8 mouse cellular contexts compared by ENCODE assay signal in genomic region chr2:130629839-130630203, GRCm38 (mm10). TPM values are rescaled to one million over a fixed set of nuclear protein-coding genes. Genes with fewer than 3 reads are reported as not detected.
DNase-seq lines count a peak whose midpoint lies in the region; ATAC-seq lines count a peak whose summit lies in the region.

Fastkd5 (minus strand) TSS chr2:130630027.
Ubox5 (minus strand) TSS chr2:130630038.

- H3K4me1 ChIP-seq in forebrain, embryonic 10.5 days: peaks cover 46% of the 10 kb centered on the region
- H3K4me1 ChIP-seq in heart, embryonic 15.5 days (replicated peaks): peaks cover 18% of the 10 kb centered on the region
- H3K4me1 ChIP-seq in liver, embryonic 15.5 days (replicated peaks): peaks cover 28% of the 10 kb centered on the region
- H3K4me1 ChIP-seq in neural tube, embryonic 12.5 days: peaks cover 12% of the 10 kb centered on the region

- peak; percentile 86 for DNase-seq in c-Kit-positive CD71-negative TER-119-negative erythroid progenitor cells, embryonic 14.5 days (ENCODE audit: low read depth)
- peak; percentile 86 for DNase-seq in forebrain, embryonic 10.5 days (ENCODE audit: extremely low spot score, low spot score)
- peak; percentile 94 to 97 for DNase-seq in kidney, postnatal 25 days
- peak; percentile 87 for DNase-seq in telencephalon, adult 2 months (ENCODE audit: low read depth, low spot score)

- H3K9me3 ChIP-seq in forebrain, embryonic 10.5 days: no peaks in the 10 kb centered on the region
- H3K9me3 ChIP-seq in heart, embryonic 15.5 days (replicated peaks): no peaks in the 10 kb centered on the region
- no peaks in the 10 kb centered on the region for H3K9me3 ChIP-seq in liver, embryonic 15.5 days (replicated peaks)
- H3K9me3 ChIP-seq in neural tube, embryonic 12.5 days: no peaks in the 10 kb centered on the region

- H3K4me2 ChIP-seq in heart, embryonic 15.5 days: peak within 1 kb of the TSS; percentile 79
- peak within 1 kb of the TSS; percentile 85 for H3K4me2 ChIP-seq in liver, embryonic 15.5 days
- H3K4me2 ChIP-seq in neural tube, embryonic 12.5 days (replicated peaks): peak within 1 kb of the TSS; percentile 88

- H3K36me3 ChIP-seq in forebrain, embryonic 10.5 days (replicated peaks): peaks cover 36% of the 10 kb centered on the region
- peaks cover 12% of the 10 kb centered on the region for H3K36me3 ChIP-seq in heart, embryonic 15.5 days
- peaks cover 23% of the 10 kb centered on the region for H3K36me3 ChIP-seq in liver, embryonic 15.5 days (replicated peaks)
- H3K36me3 ChIP-seq in neural tube, embryonic 12.5 days: peaks cover 21% of the 10 kb centered on the region

- peak; percentile 93 for ATAC-seq in CD4-positive, CD25-positive, alpha-beta regulatory T cell, adult 4 months
- peak; percentile 74 for ATAC-seq in heart, embryonic 15.5 days (replicated peaks; ENCODE audit: insufficient number of reproducible peaks, insufficient read depth, low FRiP score, low read depth)
- ATAC-seq in liver, embryonic 15.5 days (ENCODE audit: insufficient read depth): peak; percentile 84
- peak; percentile 86 for ATAC-seq in neural tube, embryonic 12.5 days (ENCODE audit: low FRiP score, low read depth)

- H3K27me3 ChIP-seq in forebrain, embryonic 10.5 days (ENCODE audit: poor library complexity, severe bottlenecking): peaks cover 36% of the 10 kb centered on the region
- H3K27me3 ChIP-seq in heart, embryonic 15.5 days: peaks cover 24% of the 10 kb centered on the region
- H3K27me3 ChIP-seq in liver, embryonic 15.5 days: peaks cover 33% of the 10 kb centered on the region
- H3K27me3 ChIP-seq in neural tube, embryonic 12.5 days (replicated peaks): peaks cover 13% of the 10 kb centered on the region

- H3K9ac ChIP-seq in heart, embryonic 15.5 days: peak within 1 kb of the TSS; percentile 85
- peak within 1 kb of the TSS; percentile 80 for H3K9ac ChIP-seq in liver, embryonic 15.5 days
- peak within 1 kb of the TSS; percentile 88 for H3K9ac ChIP-seq in neural tube, embryonic 12.5 days

- peak within 1 kb of the TSS; percentile 84 for H3K4me3 ChIP-seq in forebrain, embryonic 10.5 days
- H3K4me3 ChIP-seq in heart, embryonic 15.5 days: peak within 1 kb of the TSS; percentile 90
- H3K4me3 ChIP-seq in liver, embryonic 15.5 days (replicated peaks): peak within 1 kb of the TSS; percentile 83
- H3K4me3 ChIP-seq in neural tube, embryonic 12.5 days: peak within 1 kb of the TSS; percentile 86

- 1% methylated on average over 25 of the region's 25 CpGs for WGBS in forebrain, embryonic 10.5 days
- WGBS in heart, embryonic 15.5 days: under 1% methylated on average over 25 of the region's 25 CpGs
- WGBS in liver, embryonic 15.5 days (ENCODE audit: insufficient replicate concordance): under 1% methylated on average over 25 of the region's 25 CpGs
- under 1% methylated on average over 25 of the region's 25 CpGs for WGBS in neural tube, embryonic 12.5 days

- H3K27ac ChIP-seq in forebrain, embryonic 10.5 days: peak within 1 kb of the TSS; percentile 90
- peak within 1 kb of the TSS; percentile 67 for H3K27ac ChIP-seq in heart, embryonic 15.5 days
- peak within 1 kb of the TSS; percentile 80 for H3K27ac ChIP-seq in liver, embryonic 15.5 days (replicated peaks)
- H3K27ac ChIP-seq in neural tube, embryonic 12.5 days: no peak within 1 kb of the TSS

RNA-seq across cellular contexts. Expression of gene Fastkd5, which starts in this region (rescaled TPM):
- polyA plus RNA-seq in CD4-positive, CD25-positive, alpha-beta regulatory T cell, adult 4 months (2017; shearing (Covaris generic)): 10 to 100 TPM; 12.0 to 12.5 TPM
- polyA plus RNA-seq in forebrain, embryonic 10.5 days (2016; fragmentation: Nextera tagmentation; extraction: Ambion mirVana): 21.4 and 22.7 TPM in 2 replicates
- polyA plus RNA-seq in heart, embryonic 15.5 days (2015; fragmentation: Nextera tagmentation; extraction: Ambion mirVana): 11.2 and 12.6 TPM in 2 replicates
- polyA plus RNA-seq in liver, embryonic 15.5 days (2015; fragmentation: Nextera tagmentation; extraction: Ambion mirVana): 8.6 and 9.5 TPM in 2 replicates
- 15.1 and 17.2 TPM in 2 replicates for polyA plus RNA-seq in neural tube, embryonic 12.5 days (2016; fragmentation: Nextera tagmentation; extraction: Ambion mirVana)

RNA-seq across cellular contexts. Expression of gene Ubox5, which starts in this region (rescaled TPM):
- polyA plus RNA-seq in CD4-positive, CD25-positive, alpha-beta regulatory T cell, adult 4 months (2017; shearing (Covaris generic)): 10 to 100 TPM in 1 of 2 experiments, 1 to 10 TPM in 1; 8.4 to 14.8 TPM
- 21.9 and 22.0 TPM in 2 replicates for polyA plus RNA-seq in forebrain, embryonic 10.5 days (2016; fragmentation: Nextera tagmentation; extraction: Ambion mirVana)
- polyA plus RNA-seq in heart, embryonic 15.5 days (2015; fragmentation: Nextera tagmentation; extraction: Ambion mirVana): 5.8 and 8.5 TPM in 2 replicates
- 4.8 and 5.0 TPM in 2 replicates for polyA plus RNA-seq in liver, embryonic 15.5 days (2015; fragmentation: Nextera tagmentation; extraction: Ambion mirVana)
- 13.1 and 14.4 TPM in 2 replicates for polyA plus RNA-seq in neural tube, embryonic 12.5 days (2016; fragmentation: Nextera tagmentation; extraction: Ambion mirVana)
